Mouse (Mus musculus) cerebellum, adult 2 months (tissue): ENCODE measurements at regions not wholly inside any gene's neighbourhood (a gene's known extent, or its start where the extent isn't known, plus 50 kb on each side); places are given as distances from the start of the nearest gene placed in this dataset.

Experiments used
- DNase-seq, 2 experiments: peaks; one replicate each; pipeline ENCODE4 v3.0.0; 2021
- H3K27ac ChIP-seq: fragments of 200-500 bp; 2 replicates; pipeline ENCODE4 v1.5.1; 2012; ENCODE audit warnings: low read length, control low read depth, inconsistent platforms; ENCODE audit not compliant: insufficient read depth
- H3K27me3 ChIP-seq: fragments of 200-500 bp; 2 replicates; pipeline ENCODE4 v1.6.1; 2012; ENCODE audit warnings: inconsistent platforms, mild to moderate bottlenecking, low read length, moderate library complexity; ENCODE audit not compliant: control insufficient read depth, insufficient read depth
- H3K4me1 ChIP-seq: fragments of 200-500 bp; 2 replicates; pipeline ENCODE4 v1.6.1; 2011; ENCODE audit warnings: low read length; ENCODE audit not compliant: control insufficient read depth, insufficient read depth
- H3K4me3 ChIP-seq: fragments of 200-500 bp; replicated peaks from 2 replicates; pipeline ENCODE3; 2011; ENCODE audit warnings: mild to moderate bottlenecking, low read depth, low read length, control low read depth; ENCODE audit not compliant: insufficient read depth
- CTCF ChIP-seq: fragments of 200-500 bp; IDR thresholded peaks from 2 replicates; pipeline ENCODE4 v1.5.1; 2011; ENCODE audit warnings: low read depth, mild to moderate bottlenecking, control low read depth, low read length, moderate library complexity, borderline replicate concordance; ENCODE audit not compliant: insufficient read depth
- POLR2A ChIP-seq: fragments of 200-500 bp; IDR thresholded peaks from 2 replicates; pipeline ENCODE4 v1.6.1; 2011; ENCODE audit warnings: low read length, control low read depth, borderline replicate concordance; ENCODE audit not compliant: insufficient read depth
- WGBS: fragments of 180-500 bp; shearing (Covaris S2); methylation state at CpG from one replicate; pipeline ENCODE4 v1.1.7; 2018; 5-methylcytosine and 5-hydroxymethylcytosine counted together

- DNase-seq, result no peak
- TF ChIP-seq POLR2A, result no peak
- no peak for TF ChIP-seq CTCF
- no peak overlapping the region for H3K27ac ChIP-seq
- H3K27me3 ChIP-seq, result no peaks in the 10 kb centered on the region
- no peaks in the 10 kb centered on the region for H3K4me1 ChIP-seq
- no peak overlapping the region for H3K4me3 ChIP-seq
Measured at GRCm38 (mm10) chr13:15853022-15853566, 158.6 kb upstream of the Inhba start.

GRCm38 (mm10) chr13:15862941-15863340 lies 148.7 kb upstream of the Inhba start:
- Histone ChIP-seq H3K4me1 (no peaks in the 10 kb centered on the region), H3K27ac (no peak overlapping the region), H3K27me3 (no peaks in the 10 kb centered on the region), H3K4me3 (no peak overlapping the region)
- DNase-seq, result no peak
- TF ChIP-seq POLR2A (no peak), CTCF (no peak)

- H3K27me3 ChIP-seq, result no peaks in the 10 kb centered on the region
- TF ChIP-seq POLR2A (no peak), CTCF (no peak)
- H3K4me3 ChIP-seq, result no peak overlapping the region
- H3K4me1 ChIP-seq, result no peaks in the 10 kb centered on the region
- WGBS, result 37% methylated on average over 3 of the region's 3 CpGs
- no peak overlapping the region for H3K27ac ChIP-seq
- no peak for DNase-seq
Measured at GRCm38 (mm10) chr13:15863344-15863743, 148.3 kb upstream of the Inhba start.

- Histone ChIP-seq H3K4me1 (no peaks in the 10 kb centered on the region), H3K27ac (no peak overlapping the region), H3K27me3 (no peaks in the 10 kb centered on the region), H3K4me3 (no peak overlapping the region)
- no peak for TF ChIP-seq POLR2A
- TF ChIP-seq CTCF, result no peak
- no peak for DNase-seq
- 77% methylated on average over 5 of the region's 5 CpGs for WGBS
Measured at GRCm38 (mm10) chr13:15867046-15867561, 144.5 kb upstream of the Inhba start.

GRCm38 (mm10) chr13:15877606-15878005 lies 134.0 kb upstream of the Inhba start:
- TF ChIP-seq POLR2A (no peak), CTCF (no peak)
- Histone ChIP-seq H3K4me3 (no peak overlapping the region), H3K27ac (no peak overlapping the region), H3K4me1 (no peaks in the 10 kb centered on the region), H3K27me3 (no peaks in the 10 kb centered on the region)
- 88% methylated on average over 2 of the region's 2 CpGs for WGBS
- no peak for DNase-seq

GRCm38 (mm10) chr13:15879576-15879975 lies 132.1 kb upstream of the Inhba start:
- Histone ChIP-seq H3K27me3 (no peaks in the 10 kb centered on the region), H3K4me3 (no peak overlapping the region), H3K27ac (no peak overlapping the region), H3K4me1 (no peaks in the 10 kb centered on the region)
- no peak for DNase-seq
- no peak for TF ChIP-seq CTCF

GRCm38 (mm10) chr13:15890794-15891193 lies 120.9 kb upstream of the Inhba start:
- DNase-seq, result no peak
- WGBS, result 78% methylated on average over 3 of the region's 3 CpGs
- Histone ChIP-seq H3K27ac (no peak overlapping the region), H3K27me3 (no peaks in the 10 kb centered on the region), H3K4me1 (no peaks in the 10 kb centered on the region), H3K4me3 (no peak overlapping the region)
- TF ChIP-seq POLR2A, result no peak
- no peak for TF ChIP-seq CTCF

- H3K27ac ChIP-seq, result no peak overlapping the region
- DNase-seq, result no peak
- H3K4me1 ChIP-seq, result no peaks in the 10 kb centered on the region
- no peak for TF ChIP-seq POLR2A
- TF ChIP-seq CTCF, result no peak
- H3K4me3 ChIP-seq, result no peak overlapping the region
- H3K27me3 ChIP-seq, result no peaks in the 10 kb centered on the region
Measured at GRCm38 (mm10) chr13:15891403-15891802, 120.2 kb upstream of the Inhba start.
